26 mouse cellular contexts compared by ENCODE assay signal in genomic region chr2:166835581-166835980, GRCm38 (mm10).
"Had no signal": no experiment of that assay in that cellular context is flagged by ENCODE, and none has a peak within 500 bp of the region (broad histone marks: within the 10 kb centered on the region; RNA-seq: fewer than 3 reads in every experiment).

No protein-coding gene starts in this region.

- H3K4me3 ChIP-seq: kidney, embryonic 15.5 days; left cerebral cortex, adult 2 months; limb, embryonic 10.5 days; limb, embryonic 13.5 days; liver, embryonic 12.5 days; liver, embryonic 15.5 days; lung, embryonic 15.5 days; megakaryocyte, embryonic 14.5 days; midbrain, embryonic 10.5 days; midbrain, embryonic 13.5 days; myocyte; neural tube, embryonic 13.5 days had no signal

- DNase-seq: kidney, adult 8-10 months; kidney, postnatal 10 days; kidney, postnatal 36 days; layer of hippocampus, postnatal 36 days; liver; lung, adult 18-20 months; lung, postnatal 10 days; lung, postnatal 36 days; right cerebral cortex, adult 18-20 months; right cerebral cortex, postnatal 14 days; right cerebral cortex, postnatal 4 days; thymus, adult 18-20 months; thymus, postnatal 36 days had no signal

- H3K4me2 ChIP-seq: kidney, embryonic 15.5 days; limb, embryonic 13.5 days; liver, embryonic 12.5 days; liver, embryonic 15.5 days; lung, embryonic 15.5 days; midbrain, embryonic 13.5 days; neural tube, embryonic 13.5 days had no signal

- H3K9ac ChIP-seq: kidney, embryonic 15.5 days; limb, embryonic 13.5 days; liver, embryonic 12.5 days; liver, embryonic 15.5 days; lung, embryonic 15.5 days; midbrain, embryonic 13.5 days; neural tube, embryonic 13.5 days had no signal

- H3K9me3 ChIP-seq: kidney, embryonic 15.5 days; limb, embryonic 10.5 days; limb, embryonic 13.5 days; liver, embryonic 12.5 days; liver, embryonic 15.5 days; lung, embryonic 15.5 days; megakaryocyte, embryonic 14.5 days; midbrain, embryonic 10.5 days; midbrain, embryonic 13.5 days; neural tube, embryonic 13.5 days had no signal

- H3K4me1 ChIP-seq: kidney, embryonic 15.5 days; limb, embryonic 13.5 days; liver, embryonic 12.5 days; liver, embryonic 15.5 days; lung, embryonic 15.5 days; midbrain, embryonic 10.5 days; midbrain, embryonic 13.5 days; neural tube, embryonic 13.5 days had no signal

- ATAC-seq: liver, embryonic 12.5 days; midbrain, embryonic 13.5 days; midbrain, embryonic 16.5 days had no signal

- H3K27ac ChIP-seq: kidney, embryonic 15.5 days; left cerebral cortex, adult 2 months; limb, embryonic 10.5 days; limb, embryonic 13.5 days; liver, embryonic 12.5 days; liver, embryonic 15.5 days; lung, embryonic 15.5 days; midbrain, embryonic 10.5 days; midbrain, embryonic 13.5 days; neural tube, embryonic 13.5 days had no signal

- H3K27me3 ChIP-seq: kidney, embryonic 15.5 days; limb, embryonic 13.5 days; liver, embryonic 12.5 days; liver, embryonic 15.5 days; lung, embryonic 15.5 days; megakaryocyte, embryonic 14.5 days; midbrain, embryonic 13.5 days; neural tube, embryonic 13.5 days had no signal
